Mouse (Mus musculus): ENCODE measurements around the gene Rnf216. TPM values are rescaled to one million over a fixed set of nuclear protein-coding genes. Genes with fewer than 3 reads are reported as not detected.

The Rnf216 gene
- polyA plus RNA-seq, 1 experiment = 17.6 TPM

- Histone ChIP-seq H3K27ac (ENCODE audit: control insufficient read depth, insufficient read depth, low read length) (no peak overlapping the region), H3K36me3 (ENCODE audit: control insufficient read depth, insufficient read depth, low read length) (no peaks in the 10 kb centered on the region), H3K27me3 (ENCODE audit: control insufficient read depth, insufficient read depth, low read length) (no peaks in the 10 kb centered on the region), H3K4me1 (replicated peaks; ENCODE audit: control insufficient read depth, insufficient read depth, low read length) (no peaks in the 10 kb centered on the region), H3K4me3 (ENCODE audit: control insufficient read depth, insufficient read depth, low read length) (no peak overlapping the region)
- 89% methylated on average over 1 of the region's 1 CpGs for WGBS
- no peak for TF ChIP-seq POLR2A (IDR thresholded peaks at IDR 0.05; ENCODE audit: control insufficient read depth, extremely low read depth, insufficient read depth, low read length, poor library complexity)
- TF ChIP-seq CTCF (IDR thresholded peaks at IDR 0.05; ENCODE audit: borderline replicate concordance, control insufficient read depth, extremely low read depth, insufficient read depth, low read length, poor library complexity) = no peak
- no peak for DNase-seq
Measured at GRCm38 (mm10) chr5:143049013-143049385, 63.8 kb downstream of the Rnf216 start.

DNA sequence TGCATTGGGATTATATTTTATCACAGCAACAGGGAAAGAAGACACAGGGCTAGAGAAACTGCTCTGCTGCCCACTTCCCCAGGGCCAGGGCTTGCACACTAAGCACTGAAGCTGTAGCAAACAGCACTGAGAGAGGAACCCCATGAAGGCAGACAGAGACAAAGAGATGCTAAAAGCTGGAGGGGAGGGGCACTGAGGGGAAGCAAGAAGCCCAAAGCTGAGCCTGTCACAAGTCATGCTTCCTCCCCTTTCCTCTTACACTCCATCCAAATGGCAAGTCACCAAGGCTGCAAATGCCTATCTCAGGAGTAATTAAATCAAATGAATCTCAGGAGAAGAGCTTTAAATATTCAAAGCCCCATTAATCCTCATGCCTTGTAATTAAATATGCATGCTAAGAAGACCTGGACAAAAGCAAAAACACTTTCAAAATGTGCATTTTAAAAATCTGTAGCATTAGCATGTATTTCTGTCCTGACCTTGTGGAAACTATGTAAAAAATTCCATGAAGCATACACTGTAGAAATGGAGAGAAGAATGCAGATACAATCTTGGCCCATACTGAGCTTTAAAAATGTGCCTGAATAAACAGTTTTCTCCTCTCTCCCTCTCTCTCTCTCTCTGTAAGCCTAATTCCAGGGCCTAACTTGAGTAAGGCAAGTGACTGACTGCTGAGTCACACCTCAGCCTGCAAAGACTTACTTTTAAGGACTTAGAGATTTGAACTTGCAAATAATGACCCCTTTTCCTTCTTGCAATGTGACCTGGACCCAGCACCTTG is 64.4 kb downstream of the Rnf216 start:
- Histone ChIP-seq H3K4me1 (replicated peaks; ENCODE audit: control insufficient read depth, insufficient read depth, low read length) (no peaks in the 10 kb centered on the region), H3K27me3 (ENCODE audit: control insufficient read depth, insufficient read depth, low read length) (no peaks in the 10 kb centered on the region), H3K27ac (ENCODE audit: control insufficient read depth, insufficient read depth, low read length) (0 out of 2 replicates have a peak overlapping the region, but pooled peaks have one; percentile 11), H3K36me3 (ENCODE audit: control insufficient read depth, insufficient read depth, low read length) (no peaks in the 10 kb centered on the region), H3K4me3 (ENCODE audit: control insufficient read depth, insufficient read depth, low read length) (no peak overlapping the region)
- TF ChIP-seq POLR2A (IDR thresholded peaks at IDR 0.05; ENCODE audit: control insufficient read depth, extremely low read depth, insufficient read depth, low read length, poor library complexity) = no peak
- TF ChIP-seq CTCF (IDR thresholded peaks at IDR 0.05; ENCODE audit: borderline replicate concordance, control insufficient read depth, extremely low read depth, insufficient read depth, low read length, poor library complexity) = no peak
- no peak for DNase-seq

DNA sequence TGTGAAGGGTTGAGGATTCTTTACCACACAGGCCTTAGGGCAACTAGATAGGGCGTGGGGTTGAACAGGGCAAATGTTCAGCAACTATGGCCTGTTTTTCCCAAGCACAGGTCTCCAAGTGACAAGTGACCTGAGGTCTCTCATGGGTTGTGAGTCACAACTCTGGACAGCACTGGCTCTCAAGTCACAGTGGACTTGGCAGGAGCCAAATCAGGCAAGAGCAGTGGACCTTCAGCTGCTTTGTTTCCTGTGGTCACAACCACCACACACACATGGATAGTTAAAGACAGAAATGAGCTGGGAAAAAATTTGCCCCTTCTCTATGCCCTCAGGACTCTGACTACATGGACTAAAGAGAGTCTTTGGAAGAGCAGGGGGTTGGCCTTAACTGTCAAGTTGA is 65.2 kb downstream of the Rnf216 start:
- no peaks in the 10 kb centered on the region for H3K4me1 ChIP-seq (replicated peaks; ENCODE audit: control insufficient read depth, insufficient read depth, low read length)
- TF ChIP-seq CTCF (IDR thresholded peaks at IDR 0.05; ENCODE audit: borderline replicate concordance, control insufficient read depth, extremely low read depth, insufficient read depth, low read length, poor library complexity) (no peak), POLR2A (IDR thresholded peaks at IDR 0.05; ENCODE audit: control insufficient read depth, extremely low read depth, insufficient read depth, low read length, poor library complexity) (no peak)
- no peak overlapping the region for H3K27ac ChIP-seq (ENCODE audit: control insufficient read depth, insufficient read depth, low read length)
- no peaks in the 10 kb centered on the region for H3K27me3 ChIP-seq (ENCODE audit: control insufficient read depth, insufficient read depth, low read length)
- no peak for DNase-seq
- no peak overlapping the region for H3K4me3 ChIP-seq (ENCODE audit: control insufficient read depth, insufficient read depth, low read length)
- WGBS = 94% methylated on average over 1 of the region's 1 CpGs
- no peaks in the 10 kb centered on the region for H3K36me3 ChIP-seq (ENCODE audit: control insufficient read depth, insufficient read depth, low read length)

DNA sequence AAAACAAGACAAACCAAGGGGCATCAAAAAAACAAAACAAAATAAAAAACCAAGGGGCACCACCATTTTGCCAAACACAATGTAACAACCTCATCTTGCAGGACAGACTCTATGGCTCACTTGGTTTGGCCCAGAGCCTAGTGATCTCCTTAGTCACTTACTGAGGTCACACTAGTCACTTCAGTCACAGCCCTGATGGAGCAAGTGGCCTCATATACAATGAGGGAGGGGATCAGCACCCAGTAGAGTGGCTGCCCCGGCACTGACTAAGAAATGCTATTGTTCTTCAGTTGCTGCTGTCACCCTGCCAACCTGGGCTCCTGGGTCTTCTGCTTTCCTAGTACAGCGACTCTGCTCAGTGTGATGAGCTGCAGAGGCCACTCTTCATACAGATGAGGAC is 68.9 kb downstream of the Rnf216 start:
- no peaks in the 10 kb centered on the region for H3K27me3 ChIP-seq (ENCODE audit: control insufficient read depth, insufficient read depth, low read length)
- no peaks in the 10 kb centered on the region for H3K4me1 ChIP-seq (replicated peaks; ENCODE audit: control insufficient read depth, insufficient read depth, low read length)
- DNase-seq = no peak
- H3K36me3 ChIP-seq (ENCODE audit: control insufficient read depth, insufficient read depth, low read length) = no peaks in the 10 kb centered on the region
- TF ChIP-seq CTCF (IDR thresholded peaks at IDR 0.05; ENCODE audit: borderline replicate concordance, control insufficient read depth, extremely low read depth, insufficient read depth, low read length, poor library complexity) (no peak), POLR2A (IDR thresholded peaks at IDR 0.05; ENCODE audit: control insufficient read depth, extremely low read depth, insufficient read depth, low read length, poor library complexity) (no peak)
- H3K27ac ChIP-seq (ENCODE audit: control insufficient read depth, insufficient read depth, low read length) = no peak overlapping the region
- no peak overlapping the region for H3K4me3 ChIP-seq (ENCODE audit: control insufficient read depth, insufficient read depth, low read length)
- WGBS = 85% methylated on average over 2 of the region's 2 CpGs

DNA sequence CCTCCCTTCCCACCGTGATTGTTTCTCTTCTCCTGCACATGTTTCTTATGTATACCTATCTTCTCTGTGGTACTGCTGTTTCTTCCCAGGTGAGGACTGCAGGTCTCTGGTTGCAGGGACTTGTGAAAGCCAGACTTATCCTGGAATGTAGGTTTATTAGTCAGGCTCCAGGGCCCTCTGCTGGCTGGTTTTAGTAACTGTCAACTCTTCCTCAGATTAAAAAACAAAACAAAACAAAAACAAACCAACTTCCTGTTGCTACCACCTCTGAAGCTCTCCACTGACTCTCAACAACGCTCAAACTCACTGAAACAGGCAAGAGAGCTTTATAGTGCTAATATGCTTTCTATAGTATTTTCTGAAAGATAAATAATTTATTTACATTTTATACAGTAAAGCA is 69.5 kb downstream of the Rnf216 start:
- DNase-seq = no peak
- no peak overlapping the region for H3K4me3 ChIP-seq (ENCODE audit: control insufficient read depth, insufficient read depth, low read length)
- WGBS = 78% methylated on average over 2 of the region's 2 CpGs
- no peaks in the 10 kb centered on the region for H3K27me3 ChIP-seq (ENCODE audit: control insufficient read depth, insufficient read depth, low read length)
- no peak overlapping the region for H3K27ac ChIP-seq (ENCODE audit: control insufficient read depth, insufficient read depth, low read length)
- TF ChIP-seq POLR2A (IDR thresholded peaks at IDR 0.05; ENCODE audit: control insufficient read depth, extremely low read depth, insufficient read depth, low read length, poor library complexity) (no peak), CTCF (IDR thresholded peaks at IDR 0.05; ENCODE audit: borderline replicate concordance, control insufficient read depth, extremely low read depth, insufficient read depth, low read length, poor library complexity) (no peak)
- H3K4me1 ChIP-seq (replicated peaks; ENCODE audit: control insufficient read depth, insufficient read depth, low read length) = no peaks in the 10 kb centered on the region; the same call in 1 of the 2 replicates
- H3K36me3 ChIP-seq (ENCODE audit: control insufficient read depth, insufficient read depth, low read length) = no peaks in the 10 kb centered on the region

GRCm38 (mm10) chr5:143038794-143039193 is 74.0 kb downstream of the Rnf216 start:
- H3K27ac ChIP-seq (ENCODE audit: control insufficient read depth, insufficient read depth, low read length) = no peak overlapping the region
- no peaks in the 10 kb centered on the region for H3K27me3 ChIP-seq (ENCODE audit: control insufficient read depth, insufficient read depth, low read length)
- no peaks in the 10 kb centered on the region for H3K36me3 ChIP-seq (ENCODE audit: control insufficient read depth, insufficient read depth, low read length)
- no peaks in the 10 kb centered on the region; the same call in 1 of the 2 replicates for H3K4me1 ChIP-seq (replicated peaks; ENCODE audit: control insufficient read depth, insufficient read depth, low read length)
- no peak overlapping the region for H3K4me3 ChIP-seq (ENCODE audit: control insufficient read depth, insufficient read depth, low read length)
- DNase-seq = no peak
- TF ChIP-seq CTCF (IDR thresholded peaks at IDR 0.05; ENCODE audit: borderline replicate concordance, control insufficient read depth, extremely low read depth, insufficient read depth, low read length, poor library complexity) = no peak
- no peak for TF ChIP-seq POLR2A (IDR thresholded peaks at IDR 0.05; ENCODE audit: control insufficient read depth, extremely low read depth, insufficient read depth, low read length, poor library complexity)
- WGBS = 50% methylated on average over 4 of the region's 4 CpGs
